Mouse (Mus musculus) gastrocnemius, postnatal 10 days (tissue): ENCODE results near the gene Numb. TPM values are rescaled to one million over a fixed set of nuclear protein-coding genes. Genes with fewer than 3 reads are reported as not detected.

Experiments used
- DNase-seq: peaks from one replicate; pipeline ENCODE4 v3.0.0; 2021; ENCODE audit warnings: mixed read lengths
- total RNA-seq, 2 experiments: library from RNA; stranded (reverse); gene quantifications; 2 replicates each; pipeline ENCODE4 v1.2.3; 2021

The Numb gene
- total RNA-seq, 2 experiments from 2014 or later = 15.6 to 21.0 TPM

- DNase-seq = no peak
Observed at GRCm38 (mm10) chr12:83852512-83853213, 69.1 kb downstream of the Numb start.

GRCm38 (mm10) chr12:83850334-83850733 is 71.4 kb downstream of the Numb start:
- DNase-seq = no peak

- no peak for DNase-seq
Observed at GRCm38 (mm10) chr12:83848595-83849231, 73.0 kb downstream of the Numb start.

- DNase-seq = no peak
Observed at GRCm38 (mm10) chr12:83847877-83848276, 73.9 kb downstream of the Numb start.

- DNase-seq = no peak
Observed at GRCm38 (mm10) chr12:83842678-83843440, 78.9 kb downstream of the Numb start.

- no peak for DNase-seq
Observed at GRCm38 (mm10) chr12:83841409-83842190, 80.1 kb downstream of the Numb start.

GRCm38 (mm10) chr12:83833979-83834378 is 87.8 kb downstream of the Numb start:
- DNase-seq = no peak

GRCm38 (mm10) chr12:83830424-83830823 is 91.3 kb downstream of the Numb start:
- no peak for DNase-seq

- DNase-seq = no peak
Observed at GRCm38 (mm10) chr12:83816616-83817015, 105.1 kb downstream of the Numb start.

GRCm38 (mm10) chr12:83811901-83812300 is 109.8 kb downstream of the Numb start:
- DNase-seq = no peak

GRCm38 (mm10) chr12:83803641-83804040 is 118.1 kb downstream of the Numb start:
- DNase-seq = no peak

- DNase-seq = no peak
Observed at GRCm38 (mm10) chr12:83800943-83801342, 120.8 kb downstream of the Numb start.

- no peak for DNase-seq
Observed at GRCm38 (mm10) chr12:83798313-83798712, 123.4 kb downstream of the Numb start.

GRCm38 (mm10) chr12:83795586-83795985 is 126.1 kb downstream of the Numb start:
- DNase-seq = no peak

GRCm38 (mm10) chr12:83795051-83795450 is 126.7 kb downstream of the Numb start:
- no peak for DNase-seq

- no peak for DNase-seq
Observed at GRCm38 (mm10) chr12:83792706-83793410, 128.9 kb downstream of the Numb start.

GRCm38 (mm10) chr12:83791737-83792136 is 130.0 kb downstream of the Numb start:
- no peak for DNase-seq

GRCm38 (mm10) chr12:83790749-83791148 is 131.0 kb downstream of the Numb start:
- no peak for DNase-seq

GRCm38 (mm10) chr12:83789781-83790140 is 132.0 kb downstream of the Numb start:
- DNase-seq = no peak

GRCm38 (mm10) chr12:83789051-83789780 is 132.5 kb downstream of the Numb start:
- no peak for DNase-seq

GRCm38 (mm10) chr12:83785305-83785704 is 136.4 kb downstream of the Numb start:
- DNase-seq = no peak
